Mouse (Mus musculus) kidney, adult 2 months (tissue): ENCODE results near the gene Pdzrn3.

Experiments
- CTCF ChIP-seq: fragments of 200-500 bp; conservative IDR thresholded peaks from 2 replicates; pipeline ENCODE4 v1.5.1; 2011; ENCODE audit warnings: low read depth, mild to moderate bottlenecking, control low read depth, low read length, moderate library complexity, mixed read lengths; ENCODE audit not compliant: insufficient read depth, insufficient read length
- POLR2A ChIP-seq: fragments of 200-500 bp; IDR thresholded peaks from one replicate; pipeline ENCODE4 v1.6.1; 2011; ENCODE audit warnings: low read depth, low read length, control low read depth

GRCm38 (mm10) chr6:101217756-101218155 is 159.9 kb downstream of the Pdzrn3 start:
- TF ChIP-seq CTCF (no peak), POLR2A (no peak)
